ENCODE assay signal across 12 mouse cellular contexts in the genomic region with DNA sequence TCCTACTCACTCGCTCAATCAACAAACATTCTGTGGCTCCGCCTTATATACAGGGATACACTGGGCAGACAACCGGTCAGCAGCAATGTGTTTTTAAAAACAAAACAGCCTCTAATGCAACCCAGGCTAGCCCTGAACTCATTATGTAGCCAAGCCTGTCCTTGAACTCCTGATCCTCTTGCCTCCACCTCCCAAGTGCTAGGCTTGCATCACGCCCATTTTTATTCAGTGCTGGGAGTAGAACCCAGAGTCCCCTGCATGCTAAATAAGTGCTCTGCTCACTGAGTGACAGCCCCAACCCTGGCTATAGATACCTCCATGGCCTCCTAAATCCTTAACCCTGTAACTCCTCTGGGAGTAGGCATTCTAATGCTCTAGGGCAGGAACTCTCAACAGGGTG.
"Had no signal": no experiment of that assay in that cellular context is flagged by ENCODE, and none has a peak within 500 bp of the region (broad histone marks: within the 10 kb centered on the region; RNA-seq: fewer than 3 reads in every experiment).

No protein-coding gene starts in this region.

- H3K9ac ChIP-seq: liver, embryonic 13.5 days had no signal

- H3K36me3 ChIP-seq: liver, embryonic 13.5 days had no signal

- H3K9me3 ChIP-seq: liver, embryonic 13.5 days had no signal

- DNase-seq: kidney, adult 9 months; kidney, postnatal 14 days; kidney, postnatal 4 days; layer of hippocampus, adult 9-11 months; liver, embryonic 13.5 days; lung, adult 2 months; lung, postnatal 14 days; lung, postnatal 4 days; midbrain, embryonic 14.5 days; thymus, postnatal 25 days had no signal

- H3K4me3 ChIP-seq: left cerebral cortex, adult 2 months; liver, embryonic 13.5 days had no signal

- H3K27ac ChIP-seq: left cerebral cortex, adult 2 months; stomach, postnatal 0 days had no signal
